Mouse (Mus musculus) C2C12 (cell line): ENCODE measurements around the gene Plekhb2. TPM values are rescaled to one million over a fixed set of nuclear protein-coding genes. Genes with fewer than 3 reads are reported as not detected.

Source experiments
- H3K27me3 ChIP-seq: one replicate; pipeline ENCODE4 v1.6.1; 2011; ENCODE audit not compliant: control insufficient read depth, insufficient read depth, insufficient read length
- H3K36me3 ChIP-seq: one replicate; pipeline ENCODE4 v1.6.1; 2011; ENCODE audit not compliant: control insufficient read depth, insufficient read depth
- H3K4me3 ChIP-seq: one replicate; pipeline ENCODE4 v1.5.1; 2011; ENCODE audit warnings: mild to moderate bottlenecking, control low read depth; ENCODE audit not compliant: poor library complexity, insufficient read depth, severe bottlenecking
- H3K79me2 ChIP-seq: one replicate; pipeline ENCODE4 v1.6.1; 2011; ENCODE audit not compliant: control insufficient read depth, insufficient read depth
- H3K79me3 ChIP-seq: one replicate; pipeline ENCODE4 v1.6.1; 2011; ENCODE audit warnings: low read depth, control low read depth
- H3ac ChIP-seq: one replicate; pipeline ENCODE3; 2011; ENCODE audit warnings: low read depth; ENCODE audit not compliant: control insufficient read depth, insufficient read length
- CEBPB ChIP-seq: IDR thresholded peaks from one replicate; pipeline ENCODE4 v1.6.1; 2011; ENCODE audit warnings: low read depth, mild to moderate bottlenecking, control low read depth, moderate library complexity
- CTCF ChIP-seq: IDR thresholded peaks from one replicate; pipeline ENCODE4 v1.5.1; 2011; ENCODE audit not compliant: control insufficient read depth, insufficient read depth, insufficient read length
- FOSL1 ChIP-seq: IDR thresholded peaks from one replicate; pipeline ENCODE4 v1.8.0; 2011; ENCODE audit warnings: mild to moderate bottlenecking, low read length; ENCODE audit not compliant: poor library complexity, insufficient read depth, severe bottlenecking
- MAX ChIP-seq: IDR thresholded peaks from one replicate; pipeline ENCODE4 v1.6.1; 2011; ENCODE audit warnings: mild to moderate bottlenecking, control low read depth
- MYOD1 ChIP-seq: IDR thresholded peaks from one replicate; pipeline ENCODE4 v1.6.1; 2011; ENCODE audit warnings: low read depth; ENCODE audit not compliant: control insufficient read depth, insufficient read length
- MYOG ChIP-seq: IDR thresholded peaks from one replicate; pipeline ENCODE4 v1.6.1; 2011; ENCODE audit not compliant: control insufficient read depth, insufficient read length; ENCODE audit errors: extremely low read depth
- USF1 ChIP-seq: IDR thresholded peaks from one replicate; pipeline ENCODE4 v1.6.1; 2011; ENCODE audit warnings: low read depth, mild to moderate bottlenecking, control low read depth, moderate library complexity
- polyA plus RNA-seq: library from polyadenylated mRNA; unstranded; fragments of >200 nt; fragmentation: generic; extraction: Trizol; gene quantifications from one replicate; pipeline ENCODE4 v1.2.1, GENCODE M21; 2012; ENCODE audit warnings: missing spikeins

Gene Plekhb2
- polyA plus RNA-seq, 1 experiment = 57.1 TPM

- no peaks in the 10 kb centered on the region for H3K27me3 ChIP-seq
- H3ac ChIP-seq = no peak overlapping the region
- no peak overlapping the region for H3K4me3 ChIP-seq
- TF ChIP-seq MYOD1 (no peak), MAX (no peak), CTCF (no peak), FOSL1 (no peak), MYOG (no peak), USF1 (no peak), CEBPB (no peak)
- peaks cover 89% of the 10 kb centered on the region for H3K36me3 ChIP-seq
- peaks cover 18% of the 10 kb centered on the region for H3K79me3 ChIP-seq
- peaks cover 36% of the 10 kb centered on the region for H3K79me2 ChIP-seq
These were observed 33.9 kb upstream of the Plekhb2 start for GRCm38 (mm10) chr1:34815843-34816242.

GRCm38 (mm10) chr1:34819225-34819910, 30.4 kb upstream of the Plekhb2 start:
- H3K4me3 ChIP-seq = no peak overlapping the region
- peaks cover 97% of the 10 kb centered on the region for H3K36me3 ChIP-seq
- no peak for TF ChIP-seq CTCF
- no peak for TF ChIP-seq MAX
- TF ChIP-seq MYOD1 = no peak
- TF ChIP-seq USF1 = no peak
- no peak for TF ChIP-seq FOSL1
- TF ChIP-seq MYOG = no peak
- TF ChIP-seq CEBPB = no peak

DNA sequence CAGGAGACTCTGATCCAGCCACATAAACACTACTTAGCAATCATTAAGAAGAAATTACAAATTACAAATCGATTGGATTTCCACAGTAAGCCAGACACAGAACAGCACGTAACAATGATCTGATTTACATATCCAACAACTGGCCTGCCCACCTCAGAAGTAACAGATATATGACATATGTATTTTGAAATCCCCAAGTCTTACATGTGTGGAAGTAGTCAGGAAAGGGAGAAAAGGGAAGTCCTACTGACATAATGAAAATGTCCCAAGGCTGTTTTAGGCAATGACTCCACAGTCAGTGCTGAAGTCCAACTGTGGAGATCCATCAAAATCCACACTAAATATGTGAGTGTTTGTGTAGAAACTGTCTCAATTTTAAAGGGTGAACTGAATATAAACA, 28.4 kb upstream of the Plekhb2 start:
- Histone ChIP-seq H3K27me3 (no peaks in the 10 kb centered on the region), H3ac (no peak overlapping the region), H3K4me3 (no peak overlapping the region), H3K36me3 (peaks cover 97% of the 10 kb centered on the region), H3K79me3 (peaks cover 73% of the 10 kb centered on the region), H3K79me2 (peaks cover 83% of the 10 kb centered on the region)
- TF ChIP-seq MYOG (no peak), FOSL1 (no peak), USF1 (no peak), MAX (no peak), MYOD1 (no peak), CEBPB (no peak), CTCF (no peak)

More at GRCm38 (mm10) chr1:34819225-34819910, 30.4 kb upstream of the Plekhb2 start:
- H3K27me3 ChIP-seq = no peaks in the 10 kb centered on the region
- H3K79me2 ChIP-seq = peaks cover 65% of the 10 kb centered on the region
- peaks cover 52% of the 10 kb centered on the region for H3K79me3 ChIP-seq
- H3ac ChIP-seq = no peak overlapping the region

GRCm38 (mm10) chr1:34822003-34822402, 27.8 kb upstream of the Plekhb2 start:
- Histone ChIP-seq H3K79me2 (peaks cover 89% of the 10 kb centered on the region), H3K27me3 (no peaks in the 10 kb centered on the region), H3K79me3 (peaks cover 78% of the 10 kb centered on the region), H3K4me3 (no peak overlapping the region), H3ac (no peak overlapping the region), H3K36me3 (peaks cover 98% of the 10 kb centered on the region)
- TF ChIP-seq FOSL1 = no peak
- no peak for TF ChIP-seq USF1
- TF ChIP-seq MYOG = no peak

DNA sequence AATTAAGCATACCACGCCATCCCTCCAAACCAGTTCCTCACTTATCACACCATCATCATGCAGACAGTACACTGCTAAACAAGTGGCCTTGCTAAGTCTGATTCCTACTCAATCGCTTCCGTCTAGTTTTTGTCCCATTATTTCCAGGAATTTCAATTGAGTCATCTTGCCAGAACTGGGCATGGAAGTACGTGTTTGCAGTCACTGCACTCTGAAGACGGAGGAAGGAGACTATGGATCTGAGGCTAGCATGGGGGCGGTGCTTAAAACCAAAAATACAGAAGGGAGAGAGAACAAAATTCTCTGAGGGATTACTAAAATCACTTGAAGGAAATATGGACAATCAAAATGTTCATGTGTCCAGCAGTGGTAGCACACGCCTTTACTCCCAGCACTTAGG, 27.0 kb upstream of the Plekhb2 start:
- TF ChIP-seq FOSL1 (no peak), USF1 (no peak), CTCF (no peak), MAX (no peak), MYOG (no peak), CEBPB (no peak), MYOD1 (no peak)
- Histone ChIP-seq H3K79me2 (peaks cover 97% of the 10 kb centered on the region), H3K4me3 (no peak overlapping the region), H3K36me3 (peaks cover 96% of the 10 kb centered on the region), H3ac (no peak overlapping the region), H3K27me3 (no peaks in the 10 kb centered on the region), H3K79me3 (peaks cover 85% of the 10 kb centered on the region)

DNA sequence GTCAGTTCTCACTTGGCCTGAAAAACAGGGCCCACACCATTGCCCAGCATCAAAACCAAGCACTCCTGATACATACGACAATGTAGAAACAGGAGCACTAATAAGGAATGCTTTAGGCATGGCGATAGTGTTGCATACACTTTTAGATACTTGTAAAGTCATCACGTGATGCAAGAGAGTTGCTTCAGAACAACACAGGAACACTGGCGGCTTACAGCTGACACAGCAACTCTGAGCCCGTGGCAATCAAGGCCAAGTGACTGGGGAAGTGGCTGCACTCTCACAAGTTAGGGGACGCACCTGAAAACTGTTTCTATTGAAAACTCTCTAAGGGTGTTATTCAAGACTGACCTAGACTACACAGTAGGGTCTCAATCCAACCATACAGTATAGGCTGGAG, 26.4 kb upstream of the Plekhb2 start:
- H3K4me3 ChIP-seq = no peak overlapping the region
- no peak overlapping the region for H3ac ChIP-seq
- no peaks in the 10 kb centered on the region for H3K27me3 ChIP-seq
- peaks cover 84% of the 10 kb centered on the region for H3K79me3 ChIP-seq
- peaks cover 100% of the 10 kb centered on the region for H3K79me2 ChIP-seq
- TF ChIP-seq FOSL1 (no peak), CEBPB (no peak), MYOD1 (no peak), CTCF (no peak)
- peaks cover 95% of the 10 kb centered on the region for H3K36me3 ChIP-seq
